Mouse (Mus musculus) large intestine, adult 2 months (tissue): Measurements from ENCODE around the gene Stx16. TPM values are rescaled to one million over a fixed set of nuclear protein-coding genes. Genes with fewer than 3 reads are reported as not detected.

Experiments used
- DNase-seq: peaks from one replicate; pipeline ENCODE4 v3.0.0-alpha.2; 2012; ENCODE audit warnings: low read depth, low spot score
- WGBS: fragments of 180-500 bp; shearing (Covaris S2); methylation state at CpG from one replicate; pipeline ENCODE4 v1.1.7; 2018; 5-methylcytosine and 5-hydroxymethylcytosine counted together
- polyA plus RNA-seq: library from polyadenylated mRNA; depleted of rRNA; stranded (reverse); fragments of >200 nt; gene quantifications from 2 replicates; pipeline ENCODE4 v1.2.3, GENCODE M21; 2012; rRNA removed

Gene Stx16
- polyA plus RNA-seq: 14.4 and 28.7 TPM in 2 replicates

DNA sequence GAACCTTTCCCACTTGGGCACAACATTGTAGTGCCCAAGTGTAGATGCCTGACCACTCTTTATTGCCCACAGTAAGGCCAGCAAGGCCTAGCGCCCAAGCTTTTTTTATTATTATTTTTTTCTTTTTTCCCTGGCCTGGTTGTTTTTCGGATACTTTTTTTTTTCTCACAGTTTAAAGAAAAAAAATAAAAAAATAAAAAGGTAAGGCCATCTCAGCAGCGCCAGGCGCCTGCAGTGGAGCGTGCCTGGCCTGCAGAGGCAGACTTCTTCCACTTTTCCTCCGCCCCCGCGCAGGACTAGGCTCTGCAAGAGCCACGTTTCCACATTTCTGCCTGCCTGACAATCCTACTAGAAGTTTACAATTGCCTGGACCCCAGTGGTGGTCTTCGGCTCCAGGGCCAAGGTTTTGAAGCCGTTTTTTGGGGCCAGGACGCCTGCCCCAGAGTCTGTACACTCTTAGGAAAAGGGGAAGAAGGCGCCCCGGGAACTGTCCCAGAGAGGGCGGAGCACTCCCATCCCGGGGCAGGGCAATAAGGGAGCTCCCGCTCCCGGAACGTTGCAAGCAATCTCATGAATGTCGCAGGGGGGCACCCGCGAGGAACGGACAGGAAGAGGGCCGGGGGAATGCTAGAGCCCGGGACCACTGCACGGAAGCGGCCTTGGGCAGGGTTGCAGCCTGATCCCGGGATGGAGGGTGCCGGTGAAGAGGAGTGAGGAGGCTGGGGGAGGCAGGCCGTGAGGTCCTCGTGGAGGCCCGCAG lies at the start of gene Stx16:
Gene Stx16 (plus strand): TSS at position 636 of the 760 bp plus-strand sequence.
- 2% methylated on average over 32 of the region's 32 CpGs for WGBS
- peak; percentile 76 for DNase-seq

DNA sequence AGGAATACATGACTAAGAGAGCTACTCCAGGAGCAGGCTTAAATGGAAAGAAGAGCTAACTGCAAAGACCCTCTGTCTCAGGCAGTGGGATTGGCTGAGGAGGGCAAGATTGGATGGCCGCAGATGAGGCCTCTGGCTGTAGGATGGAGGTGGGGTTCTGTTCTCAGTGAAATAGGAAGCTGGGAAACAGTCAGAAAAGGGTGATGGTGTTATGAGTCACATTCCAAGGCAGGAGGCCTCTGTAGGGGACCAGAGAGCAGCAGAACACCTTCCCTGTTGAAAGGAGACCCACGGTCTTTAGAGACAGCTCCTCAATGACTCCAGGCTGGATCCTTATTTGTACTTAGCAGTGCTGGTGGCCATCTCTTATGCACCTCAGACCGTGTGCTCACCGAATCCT lies 49.7 kb upstream of the Stx16 start:
- no peak for DNase-seq
- WGBS: 78% methylated on average over 4 of the region's 4 CpGs

GRCm38 (mm10) chr2:174033257-174033800 lies 42.8 kb upstream of the Stx16 start:
- DNase-seq: no peak
- 91% methylated on average over 9 of the region's 9 CpGs for WGBS

GRCm38 (mm10) chr2:174047656-174048055 lies 28.5 kb upstream of the Stx16 start:
- WGBS: 98% methylated on average over 2 of the region's 2 CpGs

GRCm38 (mm10) chr2:174049481-174050338 lies 26.4 kb upstream of the Stx16 start:
- WGBS: 19% methylated on average over 4 of the region's 4 CpGs
- DNase-seq: no peak

More at GRCm38 (mm10) chr2:174047656-174048055, 28.5 kb upstream of the Stx16 start:
- DNase-seq: no peak

DNA sequence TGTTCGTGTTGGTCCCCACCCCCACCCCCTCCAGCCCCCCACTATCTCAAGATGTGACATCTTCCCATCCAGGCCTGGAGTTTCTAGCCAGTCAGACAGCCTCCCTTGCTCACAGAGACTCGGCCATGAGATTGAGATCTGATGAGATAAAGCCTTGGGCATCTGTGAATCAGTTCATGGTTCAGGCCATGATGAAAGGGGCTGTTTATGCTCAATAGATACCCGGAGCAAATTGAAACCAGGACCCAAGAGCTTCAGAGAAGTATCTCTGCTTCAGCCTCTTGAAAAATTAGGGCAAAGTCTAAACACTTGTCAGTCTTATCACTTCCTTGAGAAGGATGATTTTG lies 25.8 kb upstream of the Stx16 start:
- 33% methylated on average over 3 of the region's 3 CpGs for WGBS
- DNase-seq: no peak

- no peak for DNase-seq
- WGBS: 57% methylated on average over 10 of the region's 10 CpGs
These were observed 25.0 kb upstream of the Stx16 start for GRCm38 (mm10) chr2:174051081-174051481.

DNA sequence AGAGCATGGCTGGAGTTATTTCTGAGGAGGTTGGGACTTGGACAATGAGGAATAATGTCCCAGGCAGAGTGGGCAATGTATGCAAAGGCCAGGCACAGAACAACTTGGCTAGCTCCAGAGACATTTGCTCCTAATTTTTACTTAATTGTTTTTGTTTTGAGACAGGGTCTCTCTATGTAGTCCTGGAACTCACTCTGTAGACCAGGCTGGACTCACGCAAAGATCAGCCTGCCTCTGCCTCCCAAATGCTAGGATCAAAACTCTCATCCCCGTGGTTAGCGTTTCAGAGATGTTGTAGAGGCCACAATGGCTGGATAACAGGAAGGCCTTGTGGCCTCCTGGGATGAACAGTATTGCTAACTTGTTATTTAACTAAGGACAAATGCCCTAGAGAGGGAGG lies 21.6 kb upstream of the Stx16 start:
- no peak for DNase-seq
- WGBS: 92% methylated on average over 3 of the region's 3 CpGs

- no peak for DNase-seq
- 67% methylated on average over 3 of the region's 3 CpGs for WGBS
These were observed 18.4 kb upstream of the Stx16 start for GRCm38 (mm10) chr2:174057730-174058129.

DNA sequence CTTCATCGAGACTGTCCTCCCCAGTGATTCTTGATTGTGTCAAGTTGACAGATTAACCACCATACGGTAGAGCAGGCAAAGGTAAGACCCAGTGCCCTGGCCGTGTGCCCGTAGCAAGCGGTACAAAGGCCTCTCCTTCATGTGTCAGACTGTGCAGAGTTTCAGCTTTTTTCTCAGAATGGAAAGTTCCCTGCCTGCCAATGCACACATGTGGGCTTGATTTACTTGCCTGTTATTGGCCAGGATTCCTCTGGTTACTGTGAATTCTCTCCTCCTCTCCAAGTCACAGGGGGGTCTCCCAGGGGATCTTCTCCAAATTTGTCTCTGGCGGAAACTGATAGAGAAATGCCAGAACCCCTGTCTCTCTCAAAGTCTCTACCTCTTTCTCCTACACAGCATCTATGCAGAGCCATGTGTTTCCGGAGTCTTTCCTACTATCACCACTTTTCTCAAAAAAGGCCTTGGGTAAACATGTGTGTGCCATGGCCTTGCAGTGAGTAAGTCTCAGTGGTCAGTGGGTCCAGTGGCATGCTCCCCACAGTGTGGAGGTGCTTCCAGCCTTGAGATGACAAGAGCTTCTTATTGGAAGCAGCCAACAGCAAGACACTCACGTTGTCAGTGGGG lies 17.7 kb upstream of the Stx16 start:
- DNase-seq: no peak
- 80% methylated on average over 8 of the region's 8 CpGs for WGBS

- WGBS: 93% methylated on average over 13 of the region's 13 CpGs
- no peak for DNase-seq
These were observed 16.3 kb upstream of the Stx16 start for GRCm38 (mm10) chr2:174059591-174060385.

DNA sequence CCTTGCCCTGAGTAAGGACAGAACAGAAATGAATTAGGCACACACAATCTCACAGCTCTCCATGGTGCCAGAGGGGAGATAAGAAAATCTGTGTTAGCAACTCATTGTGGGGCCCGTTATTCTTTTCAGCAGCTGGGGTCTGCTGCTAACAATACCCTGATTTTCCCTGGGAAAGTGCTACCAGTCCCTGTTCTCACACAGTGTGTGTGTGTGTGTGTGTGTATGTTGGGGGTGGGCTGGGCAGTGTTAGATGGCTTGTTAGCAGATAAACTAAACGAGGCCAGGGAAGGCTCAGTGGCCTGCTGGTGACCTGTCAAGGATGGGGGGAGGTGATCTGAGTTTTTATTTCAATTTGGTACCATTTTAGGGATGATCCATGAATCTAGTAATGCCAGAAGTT lies 14.9 kb upstream of the Stx16 start:
- 32% methylated on average over 2 of the region's 2 CpGs for WGBS
- DNase-seq: no peak

- no peak for DNase-seq
- WGBS: 16% methylated on average over 6 of the region's 6 CpGs
These were observed 13.0 kb upstream of the Stx16 start for GRCm38 (mm10) chr2:174063074-174063473.

DNA sequence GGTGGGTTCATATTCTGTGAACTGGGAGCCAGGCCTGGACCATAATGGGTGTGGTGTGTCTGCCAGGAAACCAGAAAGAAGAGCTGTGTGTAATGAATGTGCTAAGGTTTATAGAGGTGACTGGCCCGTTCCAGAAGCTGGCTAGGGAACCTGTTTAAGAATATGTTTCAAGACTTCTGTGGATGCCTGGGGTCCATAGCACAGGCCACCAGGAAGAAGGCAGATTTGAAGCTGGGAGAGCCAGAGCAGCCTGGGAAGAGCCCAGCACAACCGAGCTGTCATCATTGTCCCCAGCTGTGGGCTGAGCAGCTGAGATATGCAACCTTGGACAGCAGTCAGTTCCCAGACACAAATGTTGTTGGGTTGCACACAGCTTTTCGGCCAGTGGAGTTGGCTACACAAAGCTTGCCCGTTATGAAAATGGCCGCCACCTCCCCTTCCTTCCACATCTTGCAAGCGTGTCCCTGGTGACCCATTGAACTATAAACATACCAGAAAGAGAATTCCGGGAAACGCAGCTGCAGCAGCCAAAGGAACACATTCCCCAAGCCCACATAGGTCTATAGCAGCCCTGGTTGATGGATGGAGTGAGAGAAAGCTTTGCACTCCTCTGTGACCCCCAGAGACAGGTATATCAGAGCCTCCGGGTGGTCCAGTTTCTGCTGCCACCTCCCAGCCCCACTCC lies 12.4 kb upstream of the Stx16 start:
- DNase-seq: no peak
- WGBS: 61% methylated on average over 9 of the region's 9 CpGs

- WGBS: 77% methylated on average over 6 of the region's 6 CpGs
- no peak for DNase-seq
These were observed 8.2 kb upstream of the Stx16 start for GRCm38 (mm10) chr2:174067793-174068419.

- DNase-seq: no peak
- 59% methylated on average over 3 of the region's 3 CpGs for WGBS
These were observed 6.5 kb upstream of the Stx16 start for GRCm38 (mm10) chr2:174069532-174070049.

DNA sequence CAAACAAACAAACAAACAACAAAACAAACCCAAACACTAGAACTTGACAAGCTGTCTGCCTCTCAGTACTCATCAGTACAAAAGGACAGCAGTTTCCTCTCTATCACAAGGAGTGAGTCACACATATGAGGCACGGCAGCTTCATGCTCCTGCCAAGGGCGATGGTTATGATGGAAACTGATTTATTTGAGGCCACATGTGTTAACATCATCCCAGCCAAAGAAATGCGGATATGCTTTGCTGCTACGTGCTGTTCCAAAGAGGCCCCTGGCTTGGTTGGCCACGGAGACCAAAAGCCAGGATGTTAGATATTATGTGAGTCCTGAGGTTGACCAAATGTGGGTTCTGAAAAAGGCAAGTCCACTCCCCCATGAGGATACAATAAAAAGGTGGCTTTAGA lies 4.7 kb upstream of the Stx16 start:
- WGBS: 71% methylated on average over 5 of the region's 5 CpGs
- no peak for DNase-seq

- WGBS: 47% methylated on average over 5 of the region's 5 CpGs
- DNase-seq: no peak
These were observed 2.8 kb upstream of the Stx16 start for GRCm38 (mm10) chr2:174073156-174073790.
